Mouse (Mus musculus) mammary gland, adult 2 months (tissue): ENCODE data around the gene Rnf225. TPM values are rescaled to one million over a fixed set of nuclear protein-coding genes. Genes with fewer than 3 reads are reported as not detected.

Experiments used
- polyA plus RNA-seq: library from polyadenylated mRNA; depleted of rRNA; stranded (reverse); fragments of >200 nt; gene quantifications from 2 replicates; pipeline ENCODE4 v1.2.3, GENCODE M21; 2012; ENCODE audit warnings: low replicate concordance; rRNA removed

The Rnf225 gene
- 1.4 and 1.6 TPM in 2 replicates for polyA plus RNA-seq

DNA sequence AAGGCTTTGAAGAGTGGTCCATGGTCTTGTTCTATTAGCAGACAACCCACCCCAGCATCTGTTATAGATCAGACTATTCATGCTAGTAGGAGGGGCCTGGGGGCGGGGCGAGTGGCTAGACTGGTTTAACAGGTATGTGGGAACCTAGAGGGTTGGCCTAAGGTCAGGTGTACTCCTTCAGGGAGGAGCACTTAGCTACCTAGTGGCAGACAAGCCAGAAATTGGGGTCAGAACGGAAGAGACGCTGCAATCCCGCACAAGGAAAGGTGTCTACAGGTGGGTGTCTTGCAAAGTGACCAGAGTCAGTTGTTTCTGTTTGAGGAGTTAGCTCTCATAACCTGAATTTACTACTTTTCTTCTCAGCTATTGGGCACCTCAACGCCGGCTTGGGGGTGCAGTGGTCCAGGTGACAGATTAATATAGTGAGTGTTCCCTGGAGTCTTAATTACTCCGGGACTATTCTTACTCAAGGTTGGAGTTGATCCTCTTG lies at the start of gene Rnf225:
Gene Rnf225, plus strand, starts transcription at position 226 of the 490 bp plus-strand sequence.

DNA sequence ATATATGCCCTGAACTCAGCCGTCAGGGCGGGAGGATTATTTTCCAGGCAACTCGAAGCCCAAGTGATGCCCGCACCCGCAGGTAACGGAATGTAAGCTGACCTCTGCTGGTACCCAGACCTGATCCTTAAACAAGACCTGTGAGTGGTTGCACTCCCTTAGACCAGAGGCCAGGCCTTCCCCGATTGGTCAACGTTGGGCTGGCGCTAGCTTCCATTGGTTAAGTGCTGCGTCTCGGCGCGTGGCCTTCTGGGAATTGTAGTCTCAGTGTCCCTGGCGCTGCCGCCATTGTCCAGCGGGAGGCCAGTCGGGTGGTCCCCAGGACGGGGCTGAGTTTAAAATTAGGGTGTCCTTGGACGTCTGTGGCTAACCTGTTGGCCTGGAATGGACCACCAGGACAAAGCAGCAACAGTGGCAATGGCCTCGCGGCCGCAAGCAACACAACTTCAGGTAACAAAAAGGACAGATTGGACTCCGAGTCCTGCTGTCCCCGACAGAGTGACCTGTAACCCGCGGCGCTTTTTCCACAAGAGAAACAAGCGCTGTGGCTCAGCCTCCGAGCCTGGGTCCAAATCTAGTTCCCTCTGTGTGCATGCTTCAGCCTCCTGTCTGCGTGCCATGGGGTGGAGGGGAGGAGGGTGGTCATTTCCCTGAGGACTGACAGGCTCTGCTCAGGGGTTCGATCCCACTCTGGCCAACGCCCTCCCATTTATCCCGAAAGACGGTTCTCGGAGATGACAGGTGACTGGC lies 46.1 kb upstream of the Rnf225 start, which contains the start of gene Zfp128:
Gene Zfp128, plus strand, starts transcription at position 267 of the 750 bp plus-strand sequence.

DNA sequence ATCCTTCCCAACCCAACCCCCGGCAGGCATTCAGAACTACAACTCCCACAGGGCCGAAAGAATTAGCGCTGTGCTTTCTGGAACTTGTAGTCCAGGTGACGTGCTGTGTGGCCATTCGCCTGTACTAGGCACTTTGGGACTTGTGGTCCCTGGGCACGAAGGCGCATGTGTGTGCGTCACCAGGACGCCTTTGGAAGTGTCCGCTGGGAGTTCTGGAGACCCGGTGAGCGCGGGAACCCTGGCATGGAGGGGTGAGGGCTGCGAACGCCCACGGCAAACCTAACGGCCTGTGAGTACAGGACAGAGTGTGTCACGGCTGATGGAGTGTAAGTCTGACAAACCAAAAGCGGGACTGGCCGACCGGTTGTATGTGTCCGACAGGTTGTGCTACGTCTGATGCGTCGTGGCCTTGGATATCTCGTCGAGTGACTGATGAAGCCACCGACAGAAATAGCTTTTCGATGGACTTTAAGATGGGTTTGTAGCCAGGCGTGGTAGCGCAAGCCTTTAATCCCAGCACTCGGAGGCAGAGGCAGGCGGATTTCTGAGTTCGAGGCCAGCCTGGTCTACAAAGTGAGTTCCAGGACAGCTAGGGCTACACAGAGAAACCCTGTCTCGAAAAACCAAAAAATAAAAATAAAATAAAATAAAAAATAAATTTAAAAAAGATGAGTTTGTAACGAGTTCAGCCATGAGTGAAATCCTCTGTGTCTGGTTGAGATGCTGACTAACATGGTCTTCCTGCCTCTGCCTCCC lies 29.4 kb upstream of the Rnf225 start, which contains the start of gene Zscan22:
Gene Zscan22, plus strand, starts transcription at position 161 of the 756 bp plus-strand sequence.

DNA sequence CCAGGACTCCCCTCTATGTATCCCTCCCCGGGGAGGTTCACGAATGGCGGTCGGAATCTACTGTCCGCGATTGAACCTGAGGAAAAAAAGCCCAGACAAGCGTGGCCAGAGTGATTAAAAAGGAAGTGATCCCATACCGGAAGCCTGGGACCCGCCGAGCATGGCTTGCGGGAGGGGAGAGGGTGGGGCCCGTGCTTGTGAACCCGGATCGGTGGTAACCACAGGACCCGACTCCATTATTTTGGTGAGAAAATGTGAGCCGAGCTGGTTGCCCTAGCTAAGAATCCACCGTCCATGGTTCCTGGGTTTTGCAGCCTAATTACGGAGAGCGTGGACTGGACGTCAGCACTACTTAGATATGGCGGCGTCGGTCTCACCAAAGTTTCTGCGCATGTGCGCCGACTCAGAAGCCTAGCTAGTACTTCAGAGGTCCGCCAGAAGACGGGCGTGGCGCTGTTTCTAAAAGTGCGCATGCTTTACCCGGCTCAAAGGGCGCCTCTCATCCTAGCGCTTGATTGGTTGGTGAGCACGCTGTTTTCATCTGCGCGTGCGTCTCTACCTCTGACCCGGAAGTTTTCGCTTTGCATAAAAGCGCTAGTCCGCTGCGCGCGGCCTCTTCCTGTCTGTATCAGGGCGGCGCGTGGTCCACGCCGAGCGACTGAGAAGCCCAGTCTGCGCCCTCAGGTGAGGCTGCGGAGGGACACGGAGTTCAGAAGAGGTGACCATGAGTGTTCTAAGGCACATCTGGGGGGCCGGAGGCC lies 5.3 kb upstream of the Rnf225 start, which contains the start of gene Rps5:
Gene Rps5, plus strand, starts transcription at position 586 of the 761 bp plus-strand sequence.

DNA sequence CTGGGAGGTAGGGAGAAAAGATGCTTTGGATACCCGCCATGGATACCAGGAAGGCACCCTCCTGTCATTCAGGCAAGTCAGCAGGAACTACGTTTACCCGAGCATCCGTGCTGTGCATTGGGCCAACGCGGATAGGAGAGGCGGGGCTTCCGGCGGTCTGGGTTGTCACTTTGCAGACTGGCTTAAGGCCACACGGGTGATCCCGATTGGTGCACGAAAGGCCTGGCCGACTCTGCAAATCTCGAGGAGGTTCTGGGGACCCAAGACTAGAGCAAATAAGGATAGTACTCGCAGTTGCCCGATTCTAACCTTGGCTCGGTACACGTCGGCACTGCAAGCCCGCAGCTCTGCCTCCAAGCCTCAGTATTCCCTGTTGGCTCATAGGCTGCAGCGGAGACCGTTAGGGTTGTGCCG lies 38.5 kb downstream of the Rnf225 start, which contains the start of gene Zfp324:
Gene Zfp324, plus strand, starts transcription at position 161 of the 414 bp plus-strand sequence.

DNA sequence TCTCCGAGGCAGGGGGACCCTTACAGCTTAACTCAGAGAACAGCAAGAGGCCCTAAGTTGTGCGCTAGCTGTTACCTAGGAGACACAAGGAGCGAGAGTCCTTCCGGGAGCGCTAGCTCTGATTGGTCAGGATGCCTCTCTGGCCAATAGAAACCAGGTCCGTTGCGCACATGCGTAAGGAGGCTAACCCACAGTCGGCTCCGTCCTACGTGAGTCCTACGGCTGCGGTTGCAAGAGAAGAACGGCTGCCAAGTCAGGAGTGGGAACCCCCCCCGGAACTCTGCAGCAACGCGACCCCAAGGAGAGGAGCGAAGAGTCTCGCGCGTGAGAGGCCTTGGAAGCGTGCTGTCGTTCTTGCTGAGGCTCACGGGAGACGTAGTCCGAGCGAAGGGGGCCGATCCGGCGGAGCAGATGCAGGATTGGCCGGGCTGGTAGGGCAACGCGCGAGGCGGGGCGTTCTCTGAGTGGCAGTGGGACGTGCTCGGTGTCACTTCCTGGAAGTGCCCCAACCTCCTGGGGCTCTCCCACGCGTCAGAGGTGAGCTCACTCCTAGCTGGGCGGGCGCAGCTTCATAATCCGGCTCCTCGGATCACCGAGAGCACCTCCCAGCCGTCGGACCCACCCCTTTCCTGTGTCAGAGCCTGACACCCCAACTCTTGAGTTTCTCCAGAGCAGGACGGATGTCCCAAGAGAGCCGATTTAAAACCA lies 50.6 kb downstream of the Rnf225 start, which contains the start of gene Zfp446:
Gene Zfp446, plus strand, starts transcription at position 167 of the 708 bp plus-strand sequence.

Other genes starting within 250 kb of the Rnf225 start
- gene Vmn2r55, start 242.4 kb upstream of the Rnf225 start, polyA plus RNA-seq, result not detected in 2 replicates
- gene Vmn2r56, start 192.4 kb upstream of the Rnf225 start, polyA plus RNA-seq, result not detected in 2 replicates
- 0.91 and 1.9 TPM in 2 replicates for gene Zscan18, start 123.8 kb upstream of the Rnf225 start, polyA plus RNA-seq
- gene Zfp329, start 108.6 kb upstream of the Rnf225 start, polyA plus RNA-seq, result 0.79 and 2.4 TPM in 2 replicates
- gene Zfp110, start 92.7 kb upstream of the Rnf225 start, polyA plus RNA-seq, result 7.8 and 12.3 TPM in 2 replicates
- 0.56 and 1.6 TPM in 2 replicates for gene Zfp128, start 46.2 kb upstream of the Rnf225 start, polyA plus RNA-seq
- gene Zscan22, start 29.6 kb upstream of the Rnf225 start, polyA plus RNA-seq, result 8.4 and 18.4 TPM in 2 replicates
- gene Rps5, start 5.1 kb upstream of the Rnf225 start, polyA plus RNA-seq, result 2,239 and 2,291 TPM in 2 replicates
- gene Zfp324, start 38.4 kb downstream of the Rnf225 start, polyA plus RNA-seq, result 6.7 and 10.3 TPM in 2 replicates
- 5.9 and 6.8 TPM in 2 replicates for gene Zfp446, start 50.4 kb downstream of the Rnf225 start, polyA plus RNA-seq
- gene Slc27a5, start 70.8 kb downstream of the Rnf225 start, polyA plus RNA-seq, result 0.32 and 3.3 TPM in 2 replicates
- gene Trim28, start 71.7 kb downstream of the Rnf225 start, polyA plus RNA-seq, result 236 and 280 TPM in 2 replicates
- gene Zbtb45, start 82.6 kb downstream of the Rnf225 start, polyA plus RNA-seq, result 27.8 and 61.8 TPM in 2 replicates
- 50.6 and 56.2 TPM in 2 replicates for gene Chmp2a, start 107.4 kb downstream of the Rnf225 start, polyA plus RNA-seq
- gene Ube2m, start 110.9 kb downstream of the Rnf225 start, polyA plus RNA-seq, result 147 and 206 TPM in 2 replicates
- gene Mzf1, start 127.3 kb downstream of the Rnf225 start, polyA plus RNA-seq, result 1.4 and 2.4 TPM in 2 replicates
- not detected in 2 replicates for gene Vmn1r85, start 167.8 kb downstream of the Rnf225 start, polyA plus RNA-seq
- gene Vmn1r86, start 192.5 kb downstream of the Rnf225 start, polyA plus RNA-seq, result not detected in 2 replicates
- not detected in 2 replicates for gene Vmn1r87, start 212.7 kb downstream of the Rnf225 start, polyA plus RNA-seq
- not detected in 2 replicates for gene Vmn1r88, start 232.2 kb downstream of the Rnf225 start, polyA plus RNA-seq